Comparison of ENCODE assay signal across 30 mouse cellular contexts in genomic region chr11:102134516-102134915, GRCm38 (mm10). TPM values are rescaled to one million over a fixed set of nuclear protein-coding genes. Genes with fewer than 3 reads are reported as not detected.
DNase-seq lines count a peak whose midpoint lies in the region; ATAC-seq and TF ChIP-seq lines count a peak whose summit lies in the region.
"Had no signal": no experiment of that assay in that cellular context is flagged by ENCODE, and none has a peak within 500 bp of the region (broad histone marks: within the 10 kb centered on the region; RNA-seq: fewer than 3 reads in every experiment).

No protein-coding gene starts in this region.

- no peaks in the 10 kb centered on the region for H3K36me3 ChIP-seq in forebrain, embryonic 13.5 days (ENCODE audit: poor library complexity, severe bottlenecking)
- no peaks in the 10 kb centered on the region for H3K36me3 ChIP-seq in forebrain, embryonic 10.5 days (replicated peaks)
- no peaks in the 10 kb centered on the region for H3K36me3 ChIP-seq in limb, embryonic 13.5 days
- no peaks in the 10 kb centered on the region for H3K36me3 ChIP-seq in limb, embryonic 10.5 days
- no peaks in the 10 kb centered on the region for H3K36me3 ChIP-seq in stomach, embryonic 16.5 days (ENCODE audit: control insufficient read depth, insufficient read depth, low read length)
- H3K36me3 ChIP-seq in stomach, postnatal 0 days (ENCODE audit: control insufficient read depth, insufficient read depth, low read length), result no peaks in the 10 kb centered on the region
- H3K36me3 ChIP-seq: G1E; heart, embryonic 10.5 days; limb, embryonic 12.5 days; liver, embryonic 12.5 days had no signal

- H3K27me3 ChIP-seq in forebrain, embryonic 13.5 days, result peaks cover 12% of the 10 kb centered on the region; the same call in 1 of the 2 replicates
- peaks cover 46% of the 10 kb centered on the region for H3K27me3 ChIP-seq in forebrain, embryonic 10.5 days (ENCODE audit: poor library complexity, severe bottlenecking)
- H3K27me3 ChIP-seq in limb, embryonic 13.5 days, result 0 out of 2 replicates have a peak, but pooled peaks cover 12% of the 10 kb centered on the region
- H3K27me3 ChIP-seq in limb, embryonic 10.5 days (ENCODE audit: low read depth, poor library complexity, severe bottlenecking), result peaks cover 41% of the 10 kb centered on the region
- H3K27me3 ChIP-seq in stomach, embryonic 16.5 days (ENCODE audit: control insufficient read depth, insufficient read depth, low read length), result no peaks in the 10 kb centered on the region; the same call in 1 of the 2 replicates
- H3K27me3 ChIP-seq in stomach, postnatal 0 days (ENCODE audit: control insufficient read depth, insufficient read depth, low read length), result no peaks in the 10 kb centered on the region

- 23% methylated on average over 4 of the region's 4 CpGs for WGBS in forebrain, embryonic 13.5 days
- 24% methylated on average over 4 of the region's 4 CpGs for WGBS in forebrain, embryonic 10.5 days
- 20% methylated on average over 4 of the region's 4 CpGs for WGBS in limb, embryonic 13.5 days
- 42% methylated on average over 4 of the region's 4 CpGs for WGBS in limb, embryonic 10.5 days
- 20% methylated on average over 4 of the region's 4 CpGs for WGBS in stomach, embryonic 16.5 days
- WGBS in stomach, postnatal 0 days, result 24% methylated on average over 4 of the region's 4 CpGs

- no peak for TF ChIP-seq EP300 in stomach, postnatal 0 days (optimal IDR thresholded peaks at IDR 0.05)

- no peak for TF ChIP-seq CTCF in stomach, postnatal 0 days (IDR thresholded peaks at IDR 0.05; ENCODE audit: low read depth)
- TF ChIP-seq CTCF in gastrocnemius, adult 2 months (IDR thresholded peaks at IDR 0.05), result no peak

- no peak overlapping the region for H3K4me3 ChIP-seq in forebrain, embryonic 13.5 days
- no peak overlapping the region for H3K4me3 ChIP-seq in forebrain, embryonic 10.5 days
- H3K4me3 ChIP-seq in limb, embryonic 13.5 days, result no peak overlapping the region
- no peak overlapping the region for H3K4me3 ChIP-seq in limb, embryonic 10.5 days
- no peak overlapping the region for H3K4me3 ChIP-seq in stomach, embryonic 16.5 days (replicated peaks; ENCODE audit: low read length)
- H3K4me3 ChIP-seq in stomach, postnatal 0 days (ENCODE audit: low read depth, low read length), result no peak overlapping the region
- no peak overlapping the region for H3K4me3 ChIP-seq in gastrocnemius, adult 2 months
- H3K4me3 ChIP-seq: heart, embryonic 10.5 days; limb, embryonic 12.5 days; liver, embryonic 12.5 days had no signal

- DNase-seq in forebrain, embryonic 10.5 days (ENCODE audit: extremely low spot score, low spot score), result no peak
- no peak for DNase-seq in limb, embryonic 10.5 days (ENCODE audit: low spot score)
- DNase-seq in stomach, postnatal 0 days (ENCODE audit: low spot score), result no peak
- DNase-seq in gastrocnemius, adult 2 months, result no peak
- DNase-seq: adrenal gland, postnatal 10 days; cerebellum, adult 2 months; gastrocnemius, postnatal 10 days; heart, postnatal 4 days; kidney, adult 8-10 months; kidney, postnatal 10 days; lung, adult 2 months; lung, postnatal 14 days; right cerebral cortex, postnatal 25 days; spleen, adult 18-20 months; thymus, postnatal 14 days had no signal

- H3K4me1 ChIP-seq in forebrain, embryonic 13.5 days, result peaks cover 9% of the 10 kb centered on the region
- H3K4me1 ChIP-seq in forebrain, embryonic 10.5 days, result peaks cover 16% of the 10 kb centered on the region
- H3K4me1 ChIP-seq in limb, embryonic 13.5 days, result peaks cover 9% of the 10 kb centered on the region
- peaks cover 25% of the 10 kb centered on the region for H3K4me1 ChIP-seq in limb, embryonic 10.5 days
- H3K4me1 ChIP-seq in stomach, embryonic 16.5 days (ENCODE audit: control insufficient read depth, insufficient read depth, low read length), result no peaks in the 10 kb centered on the region
- no peaks in the 10 kb centered on the region for H3K4me1 ChIP-seq in stomach, postnatal 0 days (replicated peaks; ENCODE audit: control insufficient read depth, insufficient read depth)

- H3K27ac ChIP-seq in forebrain, embryonic 13.5 days, result no peak overlapping the region
- no peak overlapping the region for H3K27ac ChIP-seq in forebrain, embryonic 10.5 days
- no peak overlapping the region for H3K27ac ChIP-seq in limb, embryonic 13.5 days
- H3K27ac ChIP-seq in limb, embryonic 10.5 days, result no peak overlapping the region
- H3K27ac ChIP-seq in stomach, embryonic 16.5 days (ENCODE audit: low read length), result no peak overlapping the region
- H3K27ac ChIP-seq in stomach, postnatal 0 days (replicated peaks), result no peak overlapping the region
- no peak overlapping the region for H3K27ac ChIP-seq in gastrocnemius, adult 2 months
- H3K27ac ChIP-seq: heart, embryonic 10.5 days; limb, embryonic 12.5 days; liver, embryonic 12.5 days had no signal

- H3K4me2 ChIP-seq in forebrain, embryonic 13.5 days, result no peak overlapping the region
- no peak overlapping the region for H3K4me2 ChIP-seq in limb, embryonic 13.5 days (replicated peaks)
- no peak overlapping the region for H3K4me2 ChIP-seq in stomach, embryonic 16.5 days (ENCODE audit: low read depth, low read length)
- H3K4me2 ChIP-seq in stomach, postnatal 0 days (replicated peaks; ENCODE audit: low read depth), result no peak overlapping the region
- H3K4me2 ChIP-seq: limb, embryonic 12.5 days; liver, embryonic 12.5 days had no signal

- H3K9ac ChIP-seq in forebrain, embryonic 13.5 days, result peak overlapping the region; percentile 45; the same call in 1 of the 2 replicates
- H3K9ac ChIP-seq in limb, embryonic 13.5 days, result 0 out of 2 replicates have a peak overlapping the region, but pooled peaks have one; percentile 9
- H3K9ac ChIP-seq in stomach, embryonic 16.5 days (ENCODE audit: low read length), result no peak overlapping the region
- no peak overlapping the region for H3K9ac ChIP-seq in stomach, postnatal 0 days (ENCODE audit: low read length)
- H3K9ac ChIP-seq: limb, embryonic 12.5 days; liver, embryonic 12.5 days had no signal

- intact Hi-C loops in gastrocnemius, adult 2 months (cut with DNase I), result no loop called here

- no peak for ATAC-seq in forebrain, embryonic 13.5 days
- no peak for ATAC-seq in limb, embryonic 13.5 days (ENCODE audit: low FRiP score, low read depth)
- ATAC-seq in stomach, embryonic 16.5 days (ENCODE audit: insufficient read depth, low FRiP score), result 0 out of 2 replicates have a peak, but pooled peaks have one; percentile 14
- no peak for ATAC-seq in stomach, postnatal 0 days (ENCODE audit: low FRiP score, low TSS enrichment)
- ATAC-seq: CD4-positive, CD25-positive, alpha-beta regulatory T cell, adult 4 months; inflammation-experienced regulatory T-cells, adult 6 months; liver, embryonic 12.5 days had no signal

- H3K9me3 ChIP-seq in forebrain, embryonic 13.5 days (replicated peaks), result no peaks in the 10 kb centered on the region
- no peaks in the 10 kb centered on the region for H3K9me3 ChIP-seq in forebrain, embryonic 10.5 days
- H3K9me3 ChIP-seq in limb, embryonic 13.5 days, result no peaks in the 10 kb centered on the region
- no peaks in the 10 kb centered on the region for H3K9me3 ChIP-seq in limb, embryonic 10.5 days (replicated peaks)
- no peaks in the 10 kb centered on the region for H3K9me3 ChIP-seq in stomach, embryonic 16.5 days (replicated peaks; ENCODE audit: control insufficient read depth, low read length)
- no peaks in the 10 kb centered on the region for H3K9me3 ChIP-seq in stomach, postnatal 0 days (ENCODE audit: control insufficient read depth, low read length)
- H3K9me3 ChIP-seq: G1E; heart, embryonic 10.5 days; limb, embryonic 12.5 days; liver, embryonic 12.5 days had no signal

RNA-seq across cellular contexts. Expression of gene Nags, which starts 10.8 kb away (rescaled TPM):
- not detected in 2 replicates for polyA plus RNA-seq in forebrain, embryonic 13.5 days (2015; fragmentation: Nextera tagmentation; extraction: Ambion mirVana)
- not detected in 2 replicates for polyA plus RNA-seq in forebrain, embryonic 10.5 days (2016; fragmentation: Nextera tagmentation; extraction: Ambion mirVana)
- polyA plus RNA-seq in limb, embryonic 13.5 days (2015; fragmentation: Nextera tagmentation; extraction: Ambion mirVana), result 0.14 TPM in 1 of 2 replicates, not detected in the other
- polyA plus RNA-seq in limb, embryonic 10.5 days (2016; fragmentation: Nextera tagmentation; extraction: Ambion mirVana), result 0.09 and 0.20 TPM in 2 replicates
- polyA plus RNA-seq in stomach, embryonic 16.5 days (2015; fragmentation: Nextera tagmentation; extraction: Ambion mirVana), result 3.2 and 4.2 TPM in 2 replicates
- polyA plus RNA-seq in stomach, postnatal 0 days (2015; fragmentation: Nextera tagmentation; extraction: Ambion mirVana), result 0.07 TPM in 1 of 2 replicates, not detected in the other
- not detected for total RNA-seq in gastrocnemius, adult 2 months (2021)
- total RNA-seq: G1E; gastrocnemius, postnatal 10 days; granulocyte monocyte progenitor cell, adult 5-6 weeks; heart, postnatal 4 days; layer of hippocampus, postnatal 14 days; megakaryocyte, adult 5-6 weeks had no signal
- polyA plus RNA-seq: CD4-positive, CD25-positive, alpha-beta regulatory T cell, adult 4 months; cerebellum, adult 2 months; forebrain, embryonic 11.5 days; G1E had no signal

RNA-seq across cellular contexts. Expression of gene Tmem101, which starts 21.7 kb away (rescaled TPM):
- 35.6 and 39.0 TPM in 2 replicates for polyA plus RNA-seq in forebrain, embryonic 13.5 days (2015; fragmentation: Nextera tagmentation; extraction: Ambion mirVana)
- 37.3 and 39.8 TPM in 2 replicates for polyA plus RNA-seq in forebrain, embryonic 10.5 days (2016; fragmentation: Nextera tagmentation; extraction: Ambion mirVana)
- polyA plus RNA-seq in limb, embryonic 13.5 days (2015; fragmentation: Nextera tagmentation; extraction: Ambion mirVana), result 44.7 and 46.1 TPM in 2 replicates
- 34.0 and 39.6 TPM in 2 replicates for polyA plus RNA-seq in limb, embryonic 10.5 days (2016; fragmentation: Nextera tagmentation; extraction: Ambion mirVana)
- 27.9 and 29.0 TPM in 2 replicates for polyA plus RNA-seq in stomach, embryonic 16.5 days (2015; fragmentation: Nextera tagmentation; extraction: Ambion mirVana)
- 13.8 and 14.5 TPM in 2 replicates for polyA plus RNA-seq in stomach, postnatal 0 days (2015; fragmentation: Nextera tagmentation; extraction: Ambion mirVana)
- 10 to 100 TPM in 1 of 2 experiments, 1 to 10 TPM in 1; 9.8 to 10.2 TPM for total RNA-seq in gastrocnemius, adult 2 months (2021)

RNA-seq across cellular contexts. Expression of gene Pyy, which starts 26.9 kb away (rescaled TPM):
- polyA plus RNA-seq in forebrain, embryonic 13.5 days (2015; fragmentation: Nextera tagmentation; extraction: Ambion mirVana), result not detected in 2 replicates
- not detected in 2 replicates for polyA plus RNA-seq in forebrain, embryonic 10.5 days (2016; fragmentation: Nextera tagmentation; extraction: Ambion mirVana)
- polyA plus RNA-seq in limb, embryonic 13.5 days (2015; fragmentation: Nextera tagmentation; extraction: Ambion mirVana), result not detected in 2 replicates
- polyA plus RNA-seq in limb, embryonic 10.5 days (2016; fragmentation: Nextera tagmentation; extraction: Ambion mirVana), result not detected in 2 replicates
- 40.5 and 56.0 TPM in 2 replicates for polyA plus RNA-seq in stomach, embryonic 16.5 days (2015; fragmentation: Nextera tagmentation; extraction: Ambion mirVana)
- polyA plus RNA-seq in stomach, postnatal 0 days (2015; fragmentation: Nextera tagmentation; extraction: Ambion mirVana), result 63.0 and 64.3 TPM in 2 replicates
- total RNA-seq in gastrocnemius, adult 2 months (2021), result not detected
- total RNA-seq: adrenal gland, postnatal 10 days; G1E; gastrocnemius, postnatal 10 days; granulocyte monocyte progenitor cell, adult 5-6 weeks; heart, postnatal 4 days; layer of hippocampus, postnatal 14 days; megakaryocyte, adult 5-6 weeks had no signal
- polyA plus RNA-seq: CD4-positive, CD25-positive, alpha-beta regulatory T cell, adult 4 months; forebrain, embryonic 11.5 days; frontal cortex, adult 2 months; G1E; heart, embryonic 16.5 days; inflammation-experienced regulatory T-cells, adult 6 months; limb, embryonic 12.5 days; lung, adult 2 months had no signal

RNA-seq across cellular contexts. Expression of gene Ppy, which starts 33.4 kb away (rescaled TPM):
- not detected in 2 replicates for polyA plus RNA-seq in forebrain, embryonic 13.5 days (2015; fragmentation: Nextera tagmentation; extraction: Ambion mirVana)
- polyA plus RNA-seq in forebrain, embryonic 10.5 days (2016; fragmentation: Nextera tagmentation; extraction: Ambion mirVana), result not detected in 2 replicates
- polyA plus RNA-seq in limb, embryonic 13.5 days (2015; fragmentation: Nextera tagmentation; extraction: Ambion mirVana), result not detected in 2 replicates
- polyA plus RNA-seq in limb, embryonic 10.5 days (2016; fragmentation: Nextera tagmentation; extraction: Ambion mirVana), result not detected in 2 replicates
- polyA plus RNA-seq in stomach, embryonic 16.5 days (2015; fragmentation: Nextera tagmentation; extraction: Ambion mirVana), result 6.0 and 6.7 TPM in 2 replicates
- polyA plus RNA-seq in stomach, postnatal 0 days (2015; fragmentation: Nextera tagmentation; extraction: Ambion mirVana), result 3.3 and 5.4 TPM in 2 replicates
- total RNA-seq in gastrocnemius, adult 2 months (2021), result not detected
- total RNA-seq: adrenal gland, postnatal 10 days; G1E; gastrocnemius, postnatal 10 days; granulocyte monocyte progenitor cell, adult 5-6 weeks; heart, postnatal 4 days; layer of hippocampus, postnatal 14 days; megakaryocyte, adult 5-6 weeks had no signal
- polyA plus RNA-seq: CD4-positive, CD25-positive, alpha-beta regulatory T cell, adult 4 months; cerebellum, adult 2 months; forebrain, embryonic 11.5 days; frontal cortex, adult 2 months; heart, embryonic 10.5 days; heart, embryonic 16.5 days; inflammation-experienced regulatory T-cells, adult 6 months; limb, embryonic 12.5 days; liver, embryonic 12.5 days had no signal

RNA-seq across cellular contexts. Expression of gene Mpp2, which starts 46.2 kb away (rescaled TPM):
- polyA plus RNA-seq in forebrain, embryonic 13.5 days (2015; fragmentation: Nextera tagmentation; extraction: Ambion mirVana), result 19.8 and 22.0 TPM in 2 replicates
- polyA plus RNA-seq in forebrain, embryonic 10.5 days (2016; fragmentation: Nextera tagmentation; extraction: Ambion mirVana), result 15.7 and 16.2 TPM in 2 replicates
- polyA plus RNA-seq in limb, embryonic 13.5 days (2015; fragmentation: Nextera tagmentation; extraction: Ambion mirVana), result 13.4 and 13.5 TPM in 2 replicates
- 11.5 and 16.6 TPM in 2 replicates for polyA plus RNA-seq in limb, embryonic 10.5 days (2016; fragmentation: Nextera tagmentation; extraction: Ambion mirVana)
- polyA plus RNA-seq in stomach, embryonic 16.5 days (2015; fragmentation: Nextera tagmentation; extraction: Ambion mirVana), result 7.9 and 8.3 TPM in 2 replicates
- polyA plus RNA-seq in stomach, postnatal 0 days (2015; fragmentation: Nextera tagmentation; extraction: Ambion mirVana), result 2.8 and 3.4 TPM in 2 replicates
- 1 to 10 TPM; 1.2 TPM for total RNA-seq in gastrocnemius, adult 2 months (2021)
- total RNA-seq: granulocyte monocyte progenitor cell, adult 5-6 weeks had no signal

Comparison
In these comparisons a context has a peak if more than half of its experiments do, and no peak if none do; other contexts are left out.
1. H3K9ac ChIP-seq: peak in forebrain, embryonic 13.5 days (single experiment) and limb, embryonic 13.5 days (single experiment); none in stomach, embryonic 16.5 days (single experiment) and stomach, postnatal 0 days (single experiment).
2. RNA of gene Pyy, which starts 26.9 kb away (polyA plus RNA-seq): 63.0 to 64.3 TPM in stomach, postnatal 0 days and 40.5 to 56.0 TPM in stomach, embryonic 16.5 days; not detected in forebrain, embryonic 13.5 days, not detected in forebrain, embryonic 10.5 days, not detected in limb, embryonic 13.5 days and not detected in limb, embryonic 10.5 days; every median in the first group is over 10 times any median in the second.